Comparison of ENCODE assay signal across 8 mouse cellular contexts in genomic region chr1:158356051-158356461, GRCm38 (mm10). TPM values are rescaled to one million over a fixed set of nuclear protein-coding genes. Genes with fewer than 3 reads are reported as not detected.
A peak's percentile ranks its signal among the peaks of the same experiment; 100 is the strongest.
DNase-seq lines count a peak whose midpoint lies in the region; ATAC-seq and TF ChIP-seq lines count a peak whose summit lies in the region.

Gene Brinp2 (minus strand): TSS chr1:158356326.

- H3K4me1 ChIP-seq in hindbrain, embryonic 10.5 days (replicated peaks), result peaks cover 24% of the 10 kb centered on the region
- no peaks in the 10 kb centered on the region for H3K4me1 ChIP-seq in liver, embryonic 16.5 days (ENCODE audit: control insufficient read depth, low read depth, low read length)

- TF ChIP-seq CTCF in layer of hippocampus, adult 2 months (conservative IDR thresholded peaks at IDR 0.05), result no peak

- H3K4me2 ChIP-seq in liver, embryonic 16.5 days (ENCODE audit: low read depth, low read length), result peak within 1 kb of the TSS; percentile 53

- peak within 1 kb of the TSS; percentile 75 for H3K27ac ChIP-seq in hindbrain, embryonic 10.5 days
- H3K27ac ChIP-seq in layer of hippocampus, adult 2 months, result peak within 1 kb of the TSS; percentile 92
- H3K27ac ChIP-seq in liver, embryonic 16.5 days (ENCODE audit: low read length), result no peak within 1 kb of the TSS

- under 1% methylated on average over 30 of the region's 30 CpGs for WGBS in hindbrain, embryonic 10.5 days
- WGBS in liver, embryonic 16.5 days (ENCODE audit: insufficient replicate concordance), result under 1% methylated on average over 30 of the region's 30 CpGs

- peaks cover 52% of the 10 kb centered on the region for H3K27me3 ChIP-seq in hindbrain, embryonic 10.5 days (ENCODE audit: insufficient read depth, poor library complexity, severe bottlenecking)
- H3K27me3 ChIP-seq in liver, embryonic 16.5 days (ENCODE audit: control insufficient read depth, insufficient read depth, low read depth, low read length), result peaks cover 20% of the 10 kb centered on the region

- H3K9ac ChIP-seq in liver, embryonic 16.5 days (ENCODE audit: low read depth, low read length), result no peak within 1 kb of the TSS

- no peaks in the 10 kb centered on the region for H3K9me3 ChIP-seq in hindbrain, embryonic 10.5 days
- H3K9me3 ChIP-seq in liver, embryonic 16.5 days (replicated peaks; ENCODE audit: control insufficient read depth, low read length), result no peaks in the 10 kb centered on the region

- H3K36me3 ChIP-seq in hindbrain, embryonic 10.5 days, result no peaks in the 10 kb centered on the region
- no peaks in the 10 kb centered on the region for H3K36me3 ChIP-seq in liver, embryonic 16.5 days (ENCODE audit: control insufficient read depth, insufficient read depth)

- peak within 1 kb of the TSS; percentile 69 for H3K4me3 ChIP-seq in hindbrain, embryonic 10.5 days
- H3K4me3 ChIP-seq in layer of hippocampus, adult 2 months, result peak within 1 kb of the TSS; percentile 88
- peak within 1 kb of the TSS; percentile 42 for H3K4me3 ChIP-seq in liver, embryonic 16.5 days (ENCODE audit: low read depth, low read length)

- peak; percentile 51; the same call in 1 of the 2 replicates for ATAC-seq in liver, embryonic 16.5 days (ENCODE audit: low read depth)
- ATAC-seq in CD4-positive, CD25-positive, alpha-beta regulatory T cell, adult 4 months, result no peak

- peak; percentile 55 for DNase-seq in WW6 (ENCODE audit: low read depth, low spot score)
- DNase-seq in cerebellum, postnatal 10 days, result peak; percentile 96 to 97
- DNase-seq in frontal cortex, postnatal 14 days (ENCODE audit: low spot score in 2 of 2), result peak; percentile 90 to 91
- peak; percentile 90 for DNase-seq in hindbrain, embryonic 10.5 days (ENCODE audit: low spot score)
- peak; percentile 91 to 94 for DNase-seq in layer of hippocampus, adult 2 months (ENCODE audit: low spot score in 2 of 2)
- DNase-seq in ovary, adult 18-20 months (ENCODE audit: low spot score), result peak; percentile 73

RNA-seq across cellular contexts. Expression of gene Brinp2, which starts in this region (rescaled TPM):
- 1.4 and 2.1 TPM in 2 replicates for polyA plus RNA-seq in hindbrain, embryonic 10.5 days (2016; fragmentation: Nextera tagmentation; extraction: Ambion mirVana)
- 10 to 100 TPM; 78.0 to 82.9 TPM for total RNA-seq in layer of hippocampus, adult 2 months (2021)
- polyA plus RNA-seq in liver, embryonic 16.5 days (2015; fragmentation: Nextera tagmentation; extraction: Ambion mirVana), result not detected in 2 replicates
- under 1 TPM in 1 of 2 experiments, not detected in 1; 0.14 TPM for polyA plus RNA-seq in CD4-positive, CD25-positive, alpha-beta regulatory T cell, adult 4 months (2017; shearing (Covaris generic))

Comparison
In these comparisons a context has a peak if more than half of its experiments do, and no peak if none do; other contexts are left out.
1. Peak in ATAC-seq, H3K4me3 ChIP-seq and H3K4me2 ChIP-seq in liver, embryonic 16.5 days; RNA of the gene not detected or under 1 TPM.